Comparison of ENCODE assay signal across 10 mouse cellular contexts in genomic region chr10:9117134-9117533, GRCm38 (mm10).
DNase-seq lines count a peak whose midpoint lies in the region; ATAC-seq and TF ChIP-seq lines count a peak whose summit lies in the region.
"Had no signal": no experiment of that assay in that cellular context is flagged by ENCODE, and none has a peak within 500 bp of the region (broad histone marks: within the 10 kb centered on the region; RNA-seq: fewer than 3 reads in every experiment).

No protein-coding gene starts in this region.

- no peaks in the 10 kb centered on the region for H3K36me3 ChIP-seq in kidney, adult 2 months (ENCODE audit: control insufficient read depth, insufficient read depth, low read length)
- no peaks in the 10 kb centered on the region for H3K36me3 ChIP-seq in kidney, embryonic 14.5 days (ENCODE audit: control insufficient read depth, insufficient read depth, low read length)
- no peaks in the 10 kb centered on the region for H3K36me3 ChIP-seq in embryonic facial prominence, embryonic 12.5 days
- H3K36me3 ChIP-seq in hindbrain, embryonic 14.5 days (replicated peaks; ENCODE audit: control insufficient read depth, insufficient read depth), result no peaks in the 10 kb centered on the region
- H3K36me3 ChIP-seq in midbrain, postnatal 0 days (ENCODE audit: insufficient read depth, low read length), result no peaks in the 10 kb centered on the region

- TF ChIP-seq POLR2A in kidney, adult 2 months (IDR thresholded peaks at IDR 0.05; ENCODE audit: low read depth, low read length), result no peak

- H3K4me3 ChIP-seq in kidney, adult 2 months (ENCODE audit: insufficient read depth, low read depth, low read length), result peak overlapping the region; percentile 26
- H3K4me3 ChIP-seq in kidney, embryonic 14.5 days (ENCODE audit: low read length), result no peak overlapping the region
- H3K4me3 ChIP-seq in embryonic facial prominence, embryonic 12.5 days, result peak overlapping the region; percentile 23; the same call in 1 of the 2 replicates
- H3K4me3 ChIP-seq in hindbrain, embryonic 14.5 days (replicated peaks; ENCODE audit: low read length), result peak overlapping the region; percentile 29
- peak overlapping the region; percentile 32 for H3K4me3 ChIP-seq in midbrain, postnatal 0 days (ENCODE audit: low read depth, low read length)

- no peak for DNase-seq in kidney, adult 2 months
- no peak for DNase-seq in hindbrain, embryonic 14.5 days (ENCODE audit: low spot score)
- no peak for DNase-seq in midbrain, postnatal 0 days (ENCODE audit: low spot score)
- DNase-seq in urinary bladder, adult 18-20 months (ENCODE audit: low spot score in 2 of 2), result no peak
- DNase-seq in right cerebral cortex, adult 2 months (ENCODE audit: low spot score in 2 of 2), result no peak
- DNase-seq: adrenal gland, adult 2 months; heart, postnatal 36 days had no signal

- ATAC-seq in kidney, embryonic 14.5 days (ENCODE audit: low FRiP score, low TSS enrichment), result no peak
- ATAC-seq in embryonic facial prominence, embryonic 12.5 days (ENCODE audit: insufficient number of reproducible peaks, insufficient read depth, low FRiP score, low TSS enrichment), result no peak
- no peak for ATAC-seq in hindbrain, embryonic 14.5 days (ENCODE audit: low FRiP score)
- ATAC-seq in midbrain, postnatal 0 days (ENCODE audit: low FRiP score), result no peak
- ATAC-seq in inflammation-experienced regulatory T-cells, adult 6 months, result no peak

- H3K4me2 ChIP-seq in kidney, embryonic 14.5 days (replicated peaks; ENCODE audit: low read depth, low read length), result no peak overlapping the region
- peak overlapping the region; percentile 21; the same call in 1 of the 2 replicates for H3K4me2 ChIP-seq in embryonic facial prominence, embryonic 12.5 days (replicated peaks)
- H3K4me2 ChIP-seq in hindbrain, embryonic 14.5 days (replicated peaks), result peak overlapping the region; percentile 53
- peak overlapping the region; percentile 46 for H3K4me2 ChIP-seq in midbrain, postnatal 0 days (ENCODE audit: low read depth, low read length, poor library complexity, severe bottlenecking)

- H3K27me3 ChIP-seq in kidney, adult 2 months (replicated peaks; ENCODE audit: control insufficient read depth, insufficient read depth, low read length), result no peaks in the 10 kb centered on the region
- no peaks in the 10 kb centered on the region for H3K27me3 ChIP-seq in kidney, embryonic 14.5 days (ENCODE audit: control insufficient read depth, insufficient read depth, low read length)
- no peaks in the 10 kb centered on the region for H3K27me3 ChIP-seq in embryonic facial prominence, embryonic 12.5 days
- H3K27me3 ChIP-seq in hindbrain, embryonic 14.5 days (ENCODE audit: control insufficient read depth, insufficient read depth, low read length), result no peaks in the 10 kb centered on the region
- H3K27me3 ChIP-seq in midbrain, postnatal 0 days (ENCODE audit: insufficient read depth, low read length), result no peaks in the 10 kb centered on the region

- WGBS in kidney, adult 2 months, result 92% methylated on average over 7 of the region's 7 CpGs
- WGBS in kidney, embryonic 14.5 days, result 92% methylated on average over 7 of the region's 7 CpGs
- 91% methylated on average over 7 of the region's 7 CpGs for WGBS in embryonic facial prominence, embryonic 12.5 days
- 88% methylated on average over 7 of the region's 7 CpGs for WGBS in hindbrain, embryonic 14.5 days
- WGBS in midbrain, postnatal 0 days, result 64% methylated on average over 7 of the region's 7 CpGs

- H3K9me3 ChIP-seq in kidney, embryonic 14.5 days (ENCODE audit: control insufficient read depth, low read length), result no peaks in the 10 kb centered on the region
- H3K9me3 ChIP-seq in embryonic facial prominence, embryonic 12.5 days, result no peaks in the 10 kb centered on the region
- H3K9me3 ChIP-seq in hindbrain, embryonic 14.5 days (ENCODE audit: control insufficient read depth, low read length), result no peaks in the 10 kb centered on the region
- no peaks in the 10 kb centered on the region for H3K9me3 ChIP-seq in midbrain, postnatal 0 days (ENCODE audit: low read length)

- no peak for TF ChIP-seq CTCF in kidney, adult 2 months (conservative IDR thresholded peaks at IDR 0.05; ENCODE audit: insufficient read depth, insufficient read length, low read depth, low read length)
- no peak for TF ChIP-seq CTCF in midbrain, postnatal 0 days (IDR thresholded peaks at IDR 0.05)

- H3K9ac ChIP-seq in kidney, embryonic 14.5 days (ENCODE audit: low read depth, low read length), result no peak overlapping the region
- no peak overlapping the region for H3K9ac ChIP-seq in embryonic facial prominence, embryonic 12.5 days
- H3K9ac ChIP-seq in hindbrain, embryonic 14.5 days, result peak overlapping the region; percentile 40; the same call in 1 of the 2 replicates
- H3K9ac ChIP-seq in midbrain, postnatal 0 days (replicated peaks; ENCODE audit: low read length, poor library complexity, severe bottlenecking), result peak overlapping the region; percentile 44; the same call in 1 of the 2 replicates

- H3K27ac ChIP-seq in kidney, adult 2 months (ENCODE audit: insufficient read depth, low read depth, low read length), result no peak overlapping the region
- H3K27ac ChIP-seq in kidney, embryonic 14.5 days (ENCODE audit: low read depth, low read length), result no peak overlapping the region
- H3K27ac ChIP-seq in embryonic facial prominence, embryonic 12.5 days, result no peak overlapping the region
- H3K27ac ChIP-seq in hindbrain, embryonic 14.5 days, result peak overlapping the region; percentile 17; the same call in 1 of the 2 replicates
- peak overlapping the region; percentile 58; the same call in 1 of the 2 replicates for H3K27ac ChIP-seq in midbrain, postnatal 0 days (ENCODE audit: low read depth, low read length)

- no peaks in the 10 kb centered on the region for H3K4me1 ChIP-seq in kidney, adult 2 months (ENCODE audit: control insufficient read depth, insufficient read depth, low read length)
- H3K4me1 ChIP-seq in kidney, embryonic 14.5 days (ENCODE audit: control insufficient read depth, insufficient read depth, low read length), result peaks cover 8% of the 10 kb centered on the region; the same call in 1 of the 2 replicates
- no peaks in the 10 kb centered on the region for H3K4me1 ChIP-seq in embryonic facial prominence, embryonic 12.5 days
- H3K4me1 ChIP-seq in hindbrain, embryonic 14.5 days (replicated peaks; ENCODE audit: control insufficient read depth, insufficient read depth, low read length), result peaks cover 22% of the 10 kb centered on the region; the same call in 1 of the 2 replicates
- peaks cover 6% of the 10 kb centered on the region; the same call in 1 of the 2 replicates for H3K4me1 ChIP-seq in midbrain, postnatal 0 days (ENCODE audit: insufficient read depth, low read length)

Comparison
In these comparisons a context has a peak if more than half of its experiments do, and no peak if none do; other contexts are left out.
1. H3K27ac ChIP-seq: peak in hindbrain, embryonic 14.5 days (single experiment) and midbrain, postnatal 0 days (single experiment); none in kidney, adult 2 months (single experiment), kidney, embryonic 14.5 days (single experiment) and embryonic facial prominence, embryonic 12.5 days (single experiment).
2. H3K9ac ChIP-seq: peak in hindbrain, embryonic 14.5 days (single experiment) and midbrain, postnatal 0 days (single experiment); none in kidney, embryonic 14.5 days (single experiment) and embryonic facial prominence, embryonic 12.5 days (single experiment).